Mouse (Mus musculus): ENCODE measurements at regions not wholly inside any gene's neighbourhood (a gene's known extent, or its start where the extent isn't known, plus 50 kb on each side); places are given as distances from the start of the nearest gene placed in this dataset.

DNA sequence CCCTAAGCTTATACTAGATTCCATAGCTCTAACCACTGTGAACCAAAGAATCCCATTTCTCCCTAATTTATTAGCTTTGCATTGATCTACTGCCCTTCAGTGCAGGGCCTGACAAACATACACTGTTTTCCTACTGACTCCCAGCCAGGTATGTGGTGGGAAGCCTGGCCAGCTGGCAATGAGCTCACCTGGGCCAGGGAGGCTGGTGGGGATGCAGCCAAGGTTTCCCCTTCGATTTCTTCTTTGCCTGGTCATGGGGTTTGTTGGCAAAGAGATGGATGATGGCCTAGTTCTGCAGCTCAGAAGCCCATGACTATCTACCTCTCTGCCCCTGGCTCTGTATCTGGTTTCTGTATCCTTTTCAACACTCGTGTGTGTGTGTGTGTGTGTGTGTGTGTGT, 50.1 kb upstream of the Emx2 start:
- dilution Hi-C loops (cut with MboI; ENCODE audit: extremely low pct_ligation_motif_present, extremely low pct_unique_long_range_greater_than_20kb, low sequenced_read_pairs) = no loop called here
- H3K9ac ChIP-seq (ENCODE audit: insufficient read depth, low read depth) = no peak overlapping the region
- no peaks in the 10 kb centered on the region for H3K79me2 ChIP-seq (replicated peaks; ENCODE audit: control insufficient read depth, extremely low read depth, insufficient read depth, poor library complexity, severe bottlenecking)
- no peaks in the 10 kb centered on the region for H3K27me3 ChIP-seq (replicated peaks)
- TF ChIP-seq MAFK (IDR thresholded peaks at IDR 0.05; ENCODE audit: insufficient replicate concordance, low read length) (no peak), E2F4 (IDR thresholded peaks at IDR 0.05; ENCODE audit: insufficient replicate concordance, low read depth, low read length) (no peak), POLR2AphosphoS2 (IDR thresholded peaks at IDR 0.05; ENCODE audit: low read depth, low read length) (no peak), CHD2 (IDR thresholded peaks at IDR 0.05; ENCODE audit: low read length) (no peak), EP300 (IDR thresholded peaks at IDR 0.05; ENCODE audit: low read length) (no peak), IRF4 (IDR thresholded peaks at IDR 0.05; ENCODE audit: low read depth, low read length) (no peak), JUN (IDR thresholded peaks at IDR 0.05; ENCODE audit: insufficient read depth, low read depth, low read length) (no peak), BHLHE40 (IDR thresholded peaks at IDR 0.05; ENCODE audit: low read depth, low read length) (no peak), ZNF384 (IDR thresholded peaks at IDR 0.05; ENCODE audit: low read depth, low read length) (no peak), RAD21 (IDR thresholded peaks at IDR 0.05; ENCODE audit: low read depth, low read length) (no peak), ZKSCAN1 (IDR thresholded peaks at IDR 0.05; ENCODE audit: borderline replicate concordance, low read depth, low read length) (no peak), ZC3H11A (IDR thresholded peaks at IDR 0.05; ENCODE audit: low read depth, low read length) (no peak), TBP (conservative IDR thresholded peaks at IDR 0.05; ENCODE audit: low read depth, low read length) (no peak), UBTF (IDR thresholded peaks at IDR 0.05; ENCODE audit: low read depth, low read length) (no peak), MAZ (IDR thresholded peaks at IDR 0.05; ENCODE audit: low read depth, low read length) (no peak), HCFC1 (IDR thresholded peaks at IDR 0.05; ENCODE audit: low read depth, low read length) (no peak), PAX5 (IDR thresholded peaks at IDR 0.05; ENCODE audit: low read length) (no peak), MAX (IDR thresholded peaks at IDR 0.05; ENCODE audit: low read length) (no peak)
- no peak for DNase-seq (ENCODE audit: extremely low read depth)
- H3K9me3 ChIP-seq (replicated peaks; ENCODE audit: low read length) = no peaks in the 10 kb centered on the region
- peaks cover 0 to 9% of the 10 kb centered on the region in 2 experiments; a peak in 1 of 4 replicates for H3K4me1 ChIP-seq (ENCODE audit: control insufficient read depth in 1 of 2, insufficient read depth in 2 of 2)
- in situ Hi-C loops (cut with MboI; ENCODE audit: low pct_ligation_motif_present, low pct_unique_long_range_greater_than_20kb, low sequenced_read_pairs) = loop anchor here (25.0 kb wide), 1 partner anchor 729 kb away; no protein-coding TSS in a partner anchor
- H3K36me3 ChIP-seq (replicated peaks in 1 of 2; ENCODE audit: control insufficient read depth in 1 of 2, insufficient read depth in 1 of 2, low read length in 1 of 2) = no peaks in the 10 kb centered on the region
- no peak overlapping the region for H3K4me3 ChIP-seq (replicated peaks in 1 of 3; ENCODE audit: low read depth in 2 of 3, low read length in 2 of 3, poor library complexity in 1 of 3)
- H3K27ac ChIP-seq (ENCODE audit: insufficient read depth, low read depth) = no peak overlapping the region
- H3K4me2 ChIP-seq (ENCODE audit: insufficient read depth, low read depth, poor library complexity, severe bottlenecking) = no peak overlapping the region
